Mouse (Mus musculus) fibroblast of lung, adult 2 months (primary cell): ENCODE measurements around the gene Ldlrad2.
"Not testable (repeated sequence)": the region's sequence is repeated elsewhere in the genome, so short reads cannot be mapped to it uniquely, and the experiment has no call there.

ENCODE experiments used
- DNase-seq: peaks from one replicate; pipeline ENCODE4 v3.0.0-alpha.2; 2011; ENCODE audit warnings: low read depth

Ldlrad2 gene

GRCm38 (mm10) chr4:137574469-137574868 is at the start of gene Ldlrad2:
Ldlrad2 (minus strand) TSS chr4:137574569.
- no peak for DNase-seq

- no peak for DNase-seq
Measured at GRCm38 (mm10) chr4:137622847-137623246, 48.5 kb upstream of the Ldlrad2 start.

- DNase-seq = no peak
Measured at GRCm38 (mm10) chr4:137610256-137610655, 35.9 kb upstream of the Ldlrad2 start.

GRCm38 (mm10) chr4:137609702-137610101 is 35.3 kb upstream of the Ldlrad2 start:
- peak; percentile 2 for DNase-seq

GRCm38 (mm10) chr4:137609281-137609680 is 34.9 kb upstream of the Ldlrad2 start:
- DNase-seq = no peak

GRCm38 (mm10) chr4:137607023-137607422 is 32.7 kb upstream of the Ldlrad2 start:
- DNase-seq = no peak

- DNase-seq = no peak
Measured at GRCm38 (mm10) chr4:137603449-137604171, 29.2 kb upstream of the Ldlrad2 start.

- no peak for DNase-seq
Measured at GRCm38 (mm10) chr4:137598577-137598976, 24.2 kb upstream of the Ldlrad2 start.

GRCm38 (mm10) chr4:137597098-137597630 is 22.8 kb upstream of the Ldlrad2 start:
- DNase-seq = no peak

GRCm38 (mm10) chr4:137594496-137595270 is 20.3 kb upstream of the Ldlrad2 start:
- DNase-seq = no peak

GRCm38 (mm10) chr4:137593601-137594495 is 19.5 kb upstream of the Ldlrad2 start, which contains the start of gene Usp48:
Usp48 (plus strand) TSS chr4:137593755.
- DNase-seq = peak; percentile 90

GRCm38 (mm10) chr4:137590961-137591360 is 16.6 kb upstream of the Ldlrad2 start:
- no peak for DNase-seq

- no peak for DNase-seq
Measured at GRCm38 (mm10) chr4:137589586-137589985, 15.2 kb upstream of the Ldlrad2 start.

GRCm38 (mm10) chr4:137589095-137589494 is 14.7 kb upstream of the Ldlrad2 start:
- not testable (repeated sequence) for DNase-seq

- no peak for DNase-seq
Measured at GRCm38 (mm10) chr4:137581815-137582214, 7.4 kb upstream of the Ldlrad2 start.

- no peak for DNase-seq
Measured at GRCm38 (mm10) chr4:137580299-137580698, 5.9 kb upstream of the Ldlrad2 start.

- peak; percentile 18 for DNase-seq
Measured at GRCm38 (mm10) chr4:137579789-137580188, 5.4 kb upstream of the Ldlrad2 start.

GRCm38 (mm10) chr4:137578181-137578845 is 3.9 kb upstream of the Ldlrad2 start:
- no peak for DNase-seq

GRCm38 (mm10) chr4:137577486-137577885 is 3.1 kb upstream of the Ldlrad2 start:
- no peak for DNase-seq

GRCm38 (mm10) chr4:137569873-137570272 is 4.5 kb downstream of the Ldlrad2 start:
- DNase-seq = no peak

GRCm38 (mm10) chr4:137556673-137557210 is 17.6 kb downstream of the Ldlrad2 start:
- DNase-seq = no peak
